35 mouse cellular contexts compared by ENCODE assay signal in the genomic region with DNA sequence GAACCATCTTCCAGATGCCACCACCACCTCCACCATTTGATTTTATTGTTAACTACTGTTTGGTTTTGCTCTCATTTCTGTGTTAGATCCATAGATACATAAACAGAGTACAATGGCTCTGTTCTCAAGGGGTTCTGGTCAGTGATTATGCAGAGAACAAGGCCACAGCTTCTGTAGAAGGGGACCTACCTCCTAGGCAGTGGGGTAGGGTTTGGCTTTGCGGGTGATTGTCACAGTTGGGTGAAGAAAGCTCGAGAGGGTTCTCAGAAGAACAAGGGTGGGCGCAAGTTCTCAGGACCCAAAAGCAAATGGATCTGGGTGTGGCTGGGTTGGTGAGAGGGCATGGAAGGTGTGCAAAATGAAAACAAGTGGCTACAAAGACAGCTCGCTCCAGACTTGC.
"Had no signal": no experiment of that assay in that cellular context is flagged by ENCODE, and none has a peak within 500 bp of the region (broad histone marks: within the 10 kb centered on the region; RNA-seq: fewer than 3 reads in every experiment).

No protein-coding gene starts in this region.

- DNase-seq: heart, adult 2 months; heart, postnatal 10 days; heart, postnatal 14 days; heart, postnatal 36 days; heart, postnatal 4 days; kidney, adult 11 months; kidney, adult 18-20 months; kidney, adult 2 months; kidney, adult 8-10 months; kidney, adult 9 months; kidney, postnatal 10 days; kidney, postnatal 14 days; kidney, postnatal 25 days; kidney, postnatal 36 days; kidney, postnatal 4 days; layer of hippocampus, adult 9-11 months; layer of hippocampus, postnatal 36 days had no signal

- H3K36me3 ChIP-seq: heart, embryonic 12.5 days; heart, embryonic 13.5 days; heart, embryonic 15.5 days; hindbrain, embryonic 10.5 days; hindbrain, embryonic 12.5 days; hindbrain, embryonic 13.5 days; hindbrain, embryonic 15.5 days; intestine, embryonic 15.5 days; kidney, embryonic 15.5 days had no signal

- H3K27ac ChIP-seq: heart, adult 2 months; heart, embryonic 13.5 days; heart, embryonic 15.5 days; hindbrain, embryonic 10.5 days; hindbrain, embryonic 12.5 days; hindbrain, embryonic 13.5 days; hindbrain, embryonic 14.5 days; hindbrain, embryonic 15.5 days; hindbrain, postnatal 0 days; intestine, embryonic 15.5 days; kidney, embryonic 15.5 days; kidney, postnatal 0 days; layer of hippocampus, adult 2 months had no signal

- H3K9ac ChIP-seq: heart, embryonic 12.5 days; heart, embryonic 13.5 days; heart, embryonic 15.5 days; hindbrain, embryonic 12.5 days; hindbrain, embryonic 13.5 days; hindbrain, embryonic 14.5 days; hindbrain, embryonic 15.5 days; intestine, embryonic 15.5 days; kidney, embryonic 15.5 days had no signal

- H3K4me2 ChIP-seq: heart, embryonic 11.5 days; heart, embryonic 12.5 days; heart, embryonic 13.5 days; heart, embryonic 15.5 days; hindbrain, embryonic 12.5 days; hindbrain, embryonic 13.5 days; hindbrain, embryonic 14.5 days; hindbrain, embryonic 15.5 days; intestine, embryonic 15.5 days; kidney, embryonic 15.5 days had no signal

- ATAC-seq: hindbrain, embryonic 16.5 days; hindbrain, postnatal 0 days; inflammation-experienced regulatory T-cells, adult 6 months; intestine, embryonic 15.5 days; intestine, embryonic 16.5 days; intestine, postnatal 0 days had no signal

- H3K4me1 ChIP-seq: heart, embryonic 15.5 days; intestine, embryonic 15.5 days had no signal

- H3K4me3 ChIP-seq: heart, adult 2 months; heart, embryonic 12.5 days; heart, embryonic 13.5 days; heart, embryonic 15.5 days; hindbrain, embryonic 10.5 days; hindbrain, embryonic 12.5 days; hindbrain, embryonic 13.5 days; hindbrain, embryonic 15.5 days; intestine, embryonic 15.5 days; kidney, embryonic 15.5 days; layer of hippocampus, adult 2 months had no signal

- H3K27me3 ChIP-seq: heart, embryonic 12.5 days; heart, embryonic 13.5 days; heart, embryonic 15.5 days; hindbrain, embryonic 12.5 days; hindbrain, embryonic 13.5 days; hindbrain, embryonic 15.5 days; intestine, embryonic 15.5 days; kidney, embryonic 15.5 days had no signal

- H3K9me3 ChIP-seq: heart, embryonic 12.5 days; heart, embryonic 15.5 days; hindbrain, embryonic 10.5 days; hindbrain, embryonic 12.5 days; hindbrain, embryonic 13.5 days; hindbrain, embryonic 15.5 days; intestine, embryonic 15.5 days; kidney, embryonic 15.5 days had no signal
